Mouse (Mus musculus) hindbrain, embryonic 10.5 days (tissue): Measurements from ENCODE around the gene Cd96. TPM values are rescaled to one million over a fixed set of nuclear protein-coding genes. Genes with fewer than 3 reads are reported as not detected.
"Not testable (repeated sequence)": the region's sequence is repeated elsewhere in the genome, so short reads cannot be mapped to it uniquely, and the experiment has no call there.

Experiments
- DNase-seq: peaks from one replicate; pipeline ENCODE4 v3.0.0-alpha.2; 2017; ENCODE audit warnings: low spot score
- H3K27ac ChIP-seq: fragments of 300-500 bp; sonication (generic); 2 replicates; pipeline ENCODE4 v1.5.1; 2016; ENCODE audit warnings: mild to moderate bottlenecking, moderate library complexity
- H3K27me3 ChIP-seq: fragments of 300-500 bp; sonication (generic); 2 replicates; pipeline ENCODE4 v1.6.1; 2016; ENCODE audit warnings: mild to moderate bottlenecking; ENCODE audit not compliant: poor library complexity, insufficient read depth, severe bottlenecking
- H3K36me3 ChIP-seq: fragments of 300-500 bp; sonication (generic); 2 replicates; pipeline ENCODE4 v1.6.1; 2016; ENCODE audit warnings: mild to moderate bottlenecking, moderate library complexity
- H3K4me1 ChIP-seq: fragments of 300-500 bp; sonication (generic); replicated peaks from 2 replicates; pipeline ENCODE4 v1.6.1; 2016; ENCODE audit warnings: mild to moderate bottlenecking
- H3K4me3 ChIP-seq: fragments of 300-500 bp; sonication (generic); 2 replicates; pipeline ENCODE4 v1.5.1; 2016; ENCODE audit warnings: mild to moderate bottlenecking, moderate library complexity
- H3K9me3 ChIP-seq: fragments of 300-500 bp; sonication (generic); 2 replicates; pipeline ENCODE4 v1.6.1; 2016; ENCODE audit warnings: mild to moderate bottlenecking, moderate library complexity
- WGBS: fragments of 180-500 bp; shearing (Covaris S2); methylation state at CpG from one replicate; pipeline ENCODE4 v1.1.7; 2016; 5-methylcytosine and 5-hydroxymethylcytosine counted together
- polyA plus RNA-seq: library from polyadenylated mRNA; unstranded; fragments of >200 nt; fragmentation: Nextera tagmentation; extraction: Ambion mirVana; gene quantifications from 2 replicates; pipeline ENCODE4 v1.2.1, GENCODE M21; 2016

Gene Cd96
- 0.10 TPM in 1 of 2 replicates, not detected in the other for polyA plus RNA-seq

- Histone ChIP-seq H3K36me3 (no peaks in the 10 kb centered on the region), H3K4me1 (0 out of 2 replicates have a peak, but pooled peaks cover 3% of the 10 kb centered on the region), H3K27me3 (no peaks in the 10 kb centered on the region), H3K4me3 (no peak within 1 kb of the TSS), H3K27ac (no peak within 1 kb of the TSS), H3K9me3 (no peaks in the 10 kb centered on the region)
- DNase-seq = no peak
- 82% methylated on average over 10 of the region's 10 CpGs for WGBS
These were observed at the start of gene Cd96 for GRCm38 (mm10) chr16:46120020-46120419. TSS of gene Cd96 (minus strand) at chr16:46120251.

DNA sequence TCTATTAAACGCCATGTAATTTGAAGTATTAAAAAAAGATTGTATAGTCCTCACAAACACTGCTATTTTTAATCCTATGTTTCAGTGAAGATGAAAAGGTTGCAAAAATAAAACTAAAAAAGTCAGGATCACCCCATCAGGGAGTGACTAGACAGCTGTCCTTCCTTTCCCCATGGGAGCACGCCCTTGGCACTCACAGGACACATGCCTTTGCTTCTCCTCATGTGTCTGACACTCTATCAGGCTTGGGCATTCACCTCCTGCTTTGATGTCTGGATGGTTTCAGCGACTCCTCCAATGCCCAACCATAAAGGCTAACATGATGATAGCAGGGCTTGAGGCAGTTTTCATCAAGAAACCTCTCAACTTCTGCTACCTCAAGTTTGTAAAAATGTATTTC, 46.9 kb upstream of the Cd96 start:
- no peaks in the 10 kb centered on the region for H3K4me1 ChIP-seq
- H3K27ac ChIP-seq = no peak overlapping the region
- H3K4me3 ChIP-seq = no peak overlapping the region
- no peak for DNase-seq
- no peaks in the 10 kb centered on the region for H3K9me3 ChIP-seq
- 83% methylated on average over 3 of the region's 3 CpGs for WGBS
- no peaks in the 10 kb centered on the region for H3K36me3 ChIP-seq
- H3K27me3 ChIP-seq = no peaks in the 10 kb centered on the region

- H3K36me3 ChIP-seq = no peaks in the 10 kb centered on the region
- DNase-seq = no peak
- H3K27me3 ChIP-seq = no peaks in the 10 kb centered on the region
- H3K4me1 ChIP-seq = no peaks in the 10 kb centered on the region
- no peak overlapping the region for H3K4me3 ChIP-seq
- WGBS = 92% methylated on average over 4 of the region's 4 CpGs
- no peak overlapping the region for H3K27ac ChIP-seq
- H3K9me3 ChIP-seq = no peaks in the 10 kb centered on the region
These were observed 45.3 kb upstream of the Cd96 start for GRCm38 (mm10) chr16:46165305-46165704.

- H3K36me3 ChIP-seq, H3K4me1 ChIP-seq, H3K27me3 ChIP-seq, DNase-seq, H3K9me3 ChIP-seq, H3K4me3 ChIP-seq, H3K27ac ChIP-seq: not testable (repeated sequence)
- WGBS = 97% methylated on average over 13 of the region's 16 CpGs
These were observed 34.8 kb upstream of the Cd96 start, which contains the start of gene Gm4737 for GRCm38 (mm10) chr16:46154832-46155231. TSS of gene Gm4737 (minus strand) at chr16:46155077.

DNA sequence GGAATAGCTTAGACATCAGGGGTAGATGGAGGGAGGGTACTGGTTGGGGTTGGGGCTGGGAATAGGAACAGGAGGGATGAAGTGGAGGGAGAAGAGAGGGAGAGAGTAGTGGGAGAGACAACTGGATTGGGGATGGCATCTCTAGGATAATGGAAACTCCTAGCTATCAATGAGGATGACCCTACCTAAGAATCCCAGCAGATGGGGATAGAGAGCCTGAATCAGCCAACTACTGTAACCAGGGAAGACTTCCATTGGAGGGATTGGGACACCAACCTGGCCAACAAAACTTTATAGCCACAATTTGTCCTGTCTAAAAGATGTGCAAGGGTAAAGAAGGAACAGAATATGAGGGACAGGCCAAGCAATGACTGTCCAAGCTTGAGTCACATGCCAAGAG, 31.1 kb upstream of the Cd96 start:
- no peaks in the 10 kb centered on the region for H3K4me1 ChIP-seq

DNA sequence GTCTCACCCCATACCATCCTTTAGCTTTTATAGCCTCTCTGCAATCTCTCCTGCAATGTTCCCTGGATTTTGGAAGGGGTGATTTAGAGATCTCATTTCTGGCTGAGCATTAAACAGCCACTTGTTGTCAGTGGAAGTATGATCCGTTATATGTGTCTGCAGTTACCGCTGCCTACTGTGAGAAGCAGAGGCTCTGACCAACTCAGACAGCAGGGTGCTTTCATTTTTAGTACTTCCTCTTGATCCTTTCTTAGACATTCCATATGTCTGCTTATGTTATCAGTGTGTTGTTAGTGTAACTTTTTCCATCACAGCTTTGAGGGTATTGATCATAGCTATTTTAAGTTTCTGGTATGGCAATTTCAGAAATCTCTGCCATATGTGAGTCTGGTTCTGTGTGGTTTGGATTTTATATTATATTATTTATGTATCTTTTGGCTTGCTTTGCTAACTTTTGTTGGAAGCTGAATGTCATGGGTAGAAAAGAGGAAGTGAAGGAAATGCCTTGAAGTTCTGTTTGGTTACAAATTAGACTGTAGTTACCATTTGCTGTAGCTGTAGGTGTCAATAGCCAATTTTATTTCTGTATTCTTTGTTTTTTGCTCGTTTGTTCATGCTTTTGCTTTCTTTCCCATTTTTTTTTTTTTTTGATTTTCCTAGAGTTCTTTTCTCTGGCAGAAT, 28.8 kb upstream of the Cd96 start:
- no peak for DNase-seq
- Histone ChIP-seq H3K9me3 (no peaks in the 10 kb centered on the region), H3K27me3 (no peaks in the 10 kb centered on the region), H3K4me3 (no peak overlapping the region), H3K27ac (no peak overlapping the region), H3K4me1 (no peaks in the 10 kb centered on the region), H3K36me3 (no peaks in the 10 kb centered on the region)
- 68% methylated on average over 3 of the region's 3 CpGs for WGBS

More for the DNA sequence above, 31.1 kb upstream of the Cd96 start:
- Histone ChIP-seq H3K9me3 (no peaks in the 10 kb centered on the region), H3K27ac (no peak overlapping the region), H3K36me3 (no peaks in the 10 kb centered on the region), H3K27me3 (no peaks in the 10 kb centered on the region), H3K4me3 (no peak overlapping the region)
- DNase-seq = no peak

- no peaks in the 10 kb centered on the region for H3K36me3 ChIP-seq
- H3K4me3 ChIP-seq = no peak overlapping the region
- H3K27ac ChIP-seq = no peak overlapping the region
- H3K4me1 ChIP-seq = no peaks in the 10 kb centered on the region
- no peaks in the 10 kb centered on the region for H3K9me3 ChIP-seq
- no peak for DNase-seq
- WGBS = 82% methylated on average over 3 of the region's 3 CpGs
- no peaks in the 10 kb centered on the region for H3K27me3 ChIP-seq
These were observed 26.9 kb upstream of the Cd96 start for GRCm38 (mm10) chr16:46146962-46147361.

DNA sequence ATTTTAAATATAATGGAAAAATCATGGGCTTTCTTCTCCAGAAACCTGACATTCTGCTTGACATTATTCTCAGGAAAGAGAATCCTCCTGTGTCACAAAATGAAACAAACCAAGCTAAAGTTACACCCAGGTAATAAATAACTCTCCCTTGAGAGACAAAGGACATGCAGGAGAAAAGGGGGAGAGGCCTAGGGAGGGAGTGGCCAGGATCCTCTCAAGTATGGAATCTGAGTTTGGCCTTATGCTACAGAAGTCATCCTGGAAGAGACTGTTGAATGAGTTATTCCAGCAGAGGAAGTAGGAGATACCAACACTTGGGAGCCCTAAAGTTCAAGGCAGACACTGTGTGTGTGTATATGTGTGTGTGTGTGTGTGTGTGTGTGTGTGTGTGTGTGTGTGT, 2.2 kb upstream of the Cd96 start:
- Histone ChIP-seq H3K27ac (no peak overlapping the region), H3K36me3 (no peaks in the 10 kb centered on the region)
- DNase-seq = no peak

GRCm38 (mm10) chr16:46121420-46121819, 1.4 kb upstream of the Cd96 start:
- 0 out of 2 replicates have a peak, but pooled peaks cover 3% of the 10 kb centered on the region for H3K4me1 ChIP-seq
- no peak overlapping the region for H3K4me3 ChIP-seq
- no peaks in the 10 kb centered on the region for H3K27me3 ChIP-seq
- H3K36me3 ChIP-seq = no peaks in the 10 kb centered on the region
- no peak overlapping the region for H3K27ac ChIP-seq
- peak; percentile 23 for DNase-seq
- WGBS = 53% methylated on average over 2 of the region's 2 CpGs
- H3K9me3 ChIP-seq = no peaks in the 10 kb centered on the region

More for the DNA sequence above, 2.2 kb upstream of the Cd96 start:
- Histone ChIP-seq H3K4me1 (0 out of 2 replicates have a peak, but pooled peaks cover 3% of the 10 kb centered on the region), H3K27me3 (no peaks in the 10 kb centered on the region), H3K4me3 (no peak overlapping the region), H3K9me3 (no peaks in the 10 kb centered on the region)

- Histone ChIP-seq H3K27ac (no peak overlapping the region), H3K36me3 (no peaks in the 10 kb centered on the region), H3K27me3 (no peaks in the 10 kb centered on the region), H3K4me3 (no peak overlapping the region), H3K4me1 (0 out of 2 replicates have a peak, but pooled peaks cover 3% of the 10 kb centered on the region), H3K9me3 (no peaks in the 10 kb centered on the region)
- DNase-seq = no peak
- WGBS = 76% methylated on average over 3 of the region's 3 CpGs
These were observed 556 bp upstream of the Cd96 start for GRCm38 (mm10) chr16:46120607-46121006.

GRCm38 (mm10) chr16:46117645-46118044, 2.4 kb downstream of the Cd96 start:
- H3K36me3 ChIP-seq = no peaks in the 10 kb centered on the region
- no peak for DNase-seq

DNA sequence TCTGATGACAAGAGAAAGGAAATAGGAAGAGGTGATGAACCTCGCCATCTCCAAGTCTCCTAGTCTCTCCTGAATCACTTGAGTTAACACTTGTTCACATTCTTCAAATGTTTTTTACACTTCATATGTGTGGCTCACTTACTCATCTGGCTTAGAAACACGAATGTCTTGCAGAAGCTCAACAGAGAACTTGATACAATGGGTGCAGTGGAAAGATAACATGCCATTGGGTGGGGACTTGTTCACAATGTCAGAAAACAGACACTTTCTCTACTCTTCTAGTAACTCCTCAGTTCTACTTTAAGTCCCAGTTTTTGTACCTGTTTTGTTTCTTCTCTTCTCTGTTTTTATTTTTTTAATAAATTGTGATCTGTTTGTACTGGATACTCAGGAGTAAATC, 5.3 kb downstream of the Cd96 start:
- DNase-seq = no peak
- no peak overlapping the region for H3K4me3 ChIP-seq
- 76% methylated on average over 2 of the region's 2 CpGs for WGBS
- H3K4me1 ChIP-seq = no peaks in the 10 kb centered on the region
- no peaks in the 10 kb centered on the region for H3K9me3 ChIP-seq
- H3K27me3 ChIP-seq = no peaks in the 10 kb centered on the region
- no peak overlapping the region for H3K27ac ChIP-seq
- no peaks in the 10 kb centered on the region for H3K36me3 ChIP-seq

More at GRCm38 (mm10) chr16:46117645-46118044, 2.4 kb downstream of the Cd96 start:
- 91% methylated on average over 3 of the region's 3 CpGs for WGBS
- Histone ChIP-seq H3K27ac (no peak overlapping the region), H3K27me3 (no peaks in the 10 kb centered on the region), H3K4me3 (no peak overlapping the region), H3K9me3 (no peaks in the 10 kb centered on the region), H3K4me1 (0 out of 2 replicates have a peak, but pooled peaks cover 3% of the 10 kb centered on the region)

- Histone ChIP-seq H3K4me3 (no peak overlapping the region), H3K27me3 (no peaks in the 10 kb centered on the region), H3K27ac (no peak overlapping the region), H3K4me1 (no peaks in the 10 kb centered on the region), H3K36me3 (no peaks in the 10 kb centered on the region), H3K9me3 (no peaks in the 10 kb centered on the region)
- DNase-seq = no peak
- 52% methylated on average over 8 of the region's 8 CpGs for WGBS
These were observed 10.5 kb downstream of the Cd96 start for GRCm38 (mm10) chr16:46109536-46109935.
